Mouse (Mus musculus) hindbrain, embryonic 15.5 days (tissue): Measurements from ENCODE around the gene Spint2. TPM values are rescaled to one million over a fixed set of nuclear protein-coding genes. Genes with fewer than 3 reads are reported as not detected.
"Not testable (repeated sequence)": the region's sequence is repeated elsewhere in the genome, so short reads cannot be mapped to it uniquely, and the experiment has no call there.

Experiments
- ATAC-seq: fragments of 200-750 bp; cut with Nextera tagmentation; 2 replicates; pipeline ENCODE4 v1.8.0; 2017; ENCODE audit warnings: low read depth, moderate number of reproducible peaks, moderate TSS enrichment; ENCODE audit not compliant: low FRiP score
- H3K27ac ChIP-seq: fragments of 300-500 bp; sonication (generic); replicated peaks from 2 replicates; pipeline ENCODE4 v1.5.1; 2015; ENCODE audit warnings: mild to moderate bottlenecking, inconsistent platforms
- H3K27me3 ChIP-seq: fragments of 300-500 bp; sonication (generic); 2 replicates; pipeline ENCODE4 v1.6.1; 2015; ENCODE audit warnings: control low read depth, inconsistent platforms
- H3K36me3 ChIP-seq: fragments of 300-500 bp; sonication (generic); 2 replicates; pipeline ENCODE4 v1.6.1; 2015; ENCODE audit warnings: control low read depth, inconsistent platforms
- H3K4me1 ChIP-seq: fragments of 300-500 bp; sonication (generic); replicated peaks from 2 replicates; pipeline ENCODE4 v1.6.1; 2015; ENCODE audit warnings: control low read depth, inconsistent platforms
- H3K4me2 ChIP-seq: fragments of 300-500 bp; sonication (generic); 2 replicates; pipeline ENCODE4 v1.6.1; 2015; ENCODE audit warnings: moderate library complexity, mild to moderate bottlenecking, inconsistent platforms
- H3K4me3 ChIP-seq: fragments of 300-500 bp; sonication (generic); 2 replicates; pipeline ENCODE4 v1.5.1; 2015; ENCODE audit warnings: mild to moderate bottlenecking, inconsistent platforms
- H3K9ac ChIP-seq: fragments of 300-500 bp; sonication (generic); 2 replicates; pipeline ENCODE4 v1.6.1; 2015; ENCODE audit warnings: inconsistent platforms
- H3K9me3 ChIP-seq: fragments of 300-500 bp; sonication (generic); 2 replicates; pipeline ENCODE4 v1.6.1; 2016; ENCODE audit warnings: control low read depth, inconsistent platforms
- WGBS: fragments of 180-500 bp; shearing (Covaris S2); methylation state at CpG from one replicate; pipeline ENCODE4 v1.1.7; 2015; 5-methylcytosine and 5-hydroxymethylcytosine counted together
- polyA plus RNA-seq: library from polyadenylated mRNA; unstranded; fragments of >200 nt; fragmentation: Nextera tagmentation; extraction: Ambion mirVana; gene quantifications from 2 replicates; pipeline ENCODE4 v1.2.1, GENCODE M21; 2015

Spint2 gene
- polyA plus RNA-seq, 1 experiment from 2014 or later, result 84.5 TPM

- no peak for ATAC-seq
- Histone ChIP-seq H3K4me2 (no peak overlapping the region), H3K9ac (no peak overlapping the region), H3K27ac (no peak overlapping the region), H3K9me3 (no peaks in the 10 kb centered on the region), H3K4me1 (peaks cover 19% of the 10 kb centered on the region), H3K4me3 (no peak overlapping the region), H3K36me3 (no peaks in the 10 kb centered on the region), H3K27me3 (peaks cover 28% of the 10 kb centered on the region)
- WGBS, result 87% methylated on average over 4 of the region's 4 CpGs
Observed at GRCm38 (mm10) chr7:29228202-29228601, 53.5 kb downstream of the Spint2 start.

GRCm38 (mm10) chr7:29225520-29225919, 56.2 kb downstream of the Spint2 start:
- ATAC-seq, result 0 out of 2 replicates have a peak, but pooled peaks have one; percentile 9
- Histone ChIP-seq H3K27me3 (peaks cover 8% of the 10 kb centered on the region; the same call in 1 of the 2 replicates), H3K27ac (no peak overlapping the region), H3K9me3 (no peaks in the 10 kb centered on the region), H3K4me3 (0 out of 2 replicates have a peak overlapping the region, but pooled peaks have one; percentile 1), H3K4me2 (peak overlapping the region; percentile 43), H3K36me3 (no peaks in the 10 kb centered on the region), H3K4me1 (peaks cover 10% of the 10 kb centered on the region), H3K9ac (0 out of 2 replicates have a peak overlapping the region, but pooled peaks have one; percentile 1)
- 81% methylated on average over 13 of the region's 13 CpGs for WGBS

- peaks cover 10% of the 10 kb centered on the region for H3K4me1 ChIP-seq
- ATAC-seq, result peak; percentile 61
- H3K27ac ChIP-seq, result no peak overlapping the region
- WGBS, result 10% methylated on average over 16 of the region's 16 CpGs
- 0 out of 2 replicates have a peak overlapping the region, but pooled peaks have one; percentile 1 for H3K4me3 ChIP-seq
- peaks cover 3% of the 10 kb centered on the region; the same call in 1 of the 2 replicates for H3K27me3 ChIP-seq
- no peaks in the 10 kb centered on the region for H3K36me3 ChIP-seq
- H3K9ac ChIP-seq, result 0 out of 2 replicates have a peak overlapping the region, but pooled peaks have one; percentile 1
- no peaks in the 10 kb centered on the region for H3K9me3 ChIP-seq
- peak overlapping the region; percentile 43 for H3K4me2 ChIP-seq
Observed at GRCm38 (mm10) chr7:29224756-29225394, 56.8 kb downstream of the Spint2 start.

DNA sequence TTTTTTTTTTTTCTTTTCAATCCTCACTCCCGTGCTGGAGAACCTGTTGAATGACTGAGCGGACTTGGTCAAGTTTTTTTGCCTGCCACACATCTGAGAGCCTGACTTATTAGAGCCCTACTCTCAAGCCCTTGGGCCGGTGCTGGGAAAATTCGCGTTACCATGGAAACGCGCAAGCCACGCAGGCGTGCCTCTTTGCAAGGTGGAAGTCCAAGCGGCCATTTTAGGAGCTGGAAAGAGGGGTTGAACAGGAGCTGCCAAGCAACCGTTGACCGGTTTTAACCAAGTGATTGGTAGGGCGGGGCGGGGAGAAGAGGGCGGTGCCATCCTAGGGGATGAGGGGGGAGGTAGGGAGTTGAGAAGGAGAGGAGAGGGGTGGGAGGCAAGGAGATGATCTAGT, 66.9 kb downstream of the Spint2 start:
- Histone ChIP-seq H3K9ac (no peak overlapping the region), H3K4me2 (0 out of 2 replicates have a peak overlapping the region, but pooled peaks have one; percentile 11), H3K4me1 (peaks cover 23% of the 10 kb centered on the region), H3K27ac (no peak overlapping the region), H3K4me3 (no peak overlapping the region), H3K27me3 (peaks cover 10% of the 10 kb centered on the region), H3K36me3 (no peaks in the 10 kb centered on the region), H3K9me3 (no peaks in the 10 kb centered on the region)
- 41% methylated on average over 15 of the region's 15 CpGs for WGBS
- no peak for ATAC-seq

GRCm38 (mm10) chr7:29214236-29214635, 67.5 kb downstream of the Spint2 start:
- no peaks in the 10 kb centered on the region for H3K36me3 ChIP-seq
- H3K9me3 ChIP-seq, result no peaks in the 10 kb centered on the region
- peaks cover 23% of the 10 kb centered on the region for H3K4me1 ChIP-seq
- no peak overlapping the region for H3K27ac ChIP-seq
- 62% methylated on average over 2 of the region's 2 CpGs for WGBS
- peaks cover 10% of the 10 kb centered on the region for H3K27me3 ChIP-seq
- no peak overlapping the region for H3K9ac ChIP-seq
- H3K4me3 ChIP-seq, result 0 out of 2 replicates have a peak overlapping the region, but pooled peaks have one; percentile 34
- no peak for ATAC-seq
- peak overlapping the region; percentile 58 for H3K4me2 ChIP-seq

- Histone ChIP-seq H3K27me3 (peaks cover 10% of the 10 kb centered on the region), H3K36me3 (no peaks in the 10 kb centered on the region), H3K4me3 (peak within 1 kb of the TSS; percentile 34), H3K9ac (no peak within 1 kb of the TSS), H3K27ac (peak within 1 kb of the TSS; percentile 71; the same call in 1 of the 2 replicates), H3K4me2 (peak within 1 kb of the TSS; percentile 58), H3K4me1 (peaks cover 23% of the 10 kb centered on the region), H3K9me3 (no peaks in the 10 kb centered on the region)
- 3% methylated on average over 20 of the region's 20 CpGs for WGBS
- ATAC-seq, result peak; percentile 77
Observed at GRCm38 (mm10) chr7:29213675-29214082, 68.0 kb downstream of the Spint2 start, which contains the start of gene Catsperg1. Catsperg1 (minus strand) TSS chr7:29214035.

GRCm38 (mm10) chr7:29212775-29213560, 68.7 kb downstream of the Spint2 start:
- ATAC-seq, result 0 out of 2 replicates have a peak, but pooled peaks have one; percentile 3
- H3K9me3 ChIP-seq, H3K36me3 ChIP-seq, H3K9ac ChIP-seq, H3K27me3 ChIP-seq, H3K27ac ChIP-seq: not testable (repeated sequence)
- Histone ChIP-seq H3K4me3 (peak overlapping the region; percentile 34), H3K4me2 (peak overlapping the region; percentile 58), H3K4me1 (peaks cover 23% of the 10 kb centered on the region)
- 17% methylated on average over 40 of the region's 40 CpGs for WGBS

- Histone ChIP-seq H3K27ac (no peak overlapping the region), H3K27me3 (peaks cover 10% of the 10 kb centered on the region), H3K4me3 (peak overlapping the region; percentile 34), H3K4me2 (peak overlapping the region; percentile 58), H3K4me1 (peaks cover 23% of the 10 kb centered on the region), H3K9ac (no peak overlapping the region), H3K36me3 (no peaks in the 10 kb centered on the region), H3K9me3 (no peaks in the 10 kb centered on the region)
- ATAC-seq, result no peak
- WGBS, result 15% methylated on average over 26 of the region's 26 CpGs
Observed at GRCm38 (mm10) chr7:29212199-29212765, 69.4 kb downstream of the Spint2 start.

GRCm38 (mm10) chr7:29211415-29212198, 70.1 kb downstream of the Spint2 start:
- Histone ChIP-seq H3K27me3 (peaks cover 10% of the 10 kb centered on the region), H3K9me3 (no peaks in the 10 kb centered on the region), H3K4me2 (peak overlapping the region; percentile 58), H3K9ac (no peak overlapping the region), H3K4me1 (peaks cover 23% of the 10 kb centered on the region), H3K27ac (no peak overlapping the region), H3K36me3 (no peaks in the 10 kb centered on the region), H3K4me3 (peak overlapping the region; percentile 34)
- ATAC-seq, result peak; percentile 62
- 6% methylated on average over 34 of the region's 34 CpGs for WGBS

- not testable (repeated sequence) for H3K36me3 ChIP-seq, H3K9ac ChIP-seq, ATAC-seq, H3K27ac ChIP-seq, H3K9me3 ChIP-seq, H3K27me3 ChIP-seq
- Histone ChIP-seq H3K4me2 (peak overlapping the region; percentile 58), H3K4me3 (peak overlapping the region; percentile 34), H3K4me1 (peaks cover 23% of the 10 kb centered on the region)
- 25% methylated on average over 14 of the region's 15 CpGs for WGBS
Observed at GRCm38 (mm10) chr7:29211013-29211412, 70.7 kb downstream of the Spint2 start.
